Mouse (Mus musculus) heart, embryonic 15.5 days (tissue): ENCODE data around the gene Tm2d1. TPM values are rescaled to one million over a fixed set of nuclear protein-coding genes. Genes with fewer than 3 reads are reported as not detected.
A peak's percentile ranks its signal among the peaks of the same experiment; 100 is the strongest.

ENCODE experiments used
- ATAC-seq: fragments of 200-750 bp; cut with Nextera tagmentation; replicated peaks from 2 replicates; pipeline ENCODE4 v1.8.0; 2017; ENCODE audit warnings: low read depth, moderate TSS enrichment; ENCODE audit not compliant: insufficient number of reproducible peaks, insufficient read depth, low FRiP score
- H3K27ac ChIP-seq: fragments of 300-500 bp; sonication (generic); 2 replicates; pipeline ENCODE4 v1.5.1; 2015; ENCODE audit warnings: mild to moderate bottlenecking, inconsistent platforms
- H3K27me3 ChIP-seq: fragments of 300-500 bp; sonication (generic); 2 replicates; pipeline ENCODE4 v1.6.1; 2015; ENCODE audit warnings: inconsistent platforms
- H3K36me3 ChIP-seq: fragments of 300-500 bp; sonication (generic); 2 replicates; pipeline ENCODE4 v1.6.1; 2015; ENCODE audit warnings: mild to moderate bottlenecking, inconsistent platforms
- H3K4me1 ChIP-seq: fragments of 300-500 bp; sonication (generic); replicated peaks from 2 replicates; pipeline ENCODE4 v1.6.1; 2015; ENCODE audit warnings: inconsistent platforms
- H3K4me2 ChIP-seq: fragments of 300-500 bp; sonication (generic); 2 replicates; pipeline ENCODE4 v1.6.1; 2015; ENCODE audit warnings: inconsistent platforms, mild to moderate bottlenecking, moderate library complexity
- H3K4me3 ChIP-seq: fragments of 300-500 bp; sonication (generic); 2 replicates; pipeline ENCODE4 v1.5.1; 2015; ENCODE audit warnings: mild to moderate bottlenecking, inconsistent platforms
- H3K9ac ChIP-seq: fragments of 300-500 bp; sonication (generic); 2 replicates; pipeline ENCODE4 v1.6.1; 2015; ENCODE audit warnings: mild to moderate bottlenecking, inconsistent platforms
- H3K9me3 ChIP-seq: fragments of 300-500 bp; sonication (generic); replicated peaks from 2 replicates; pipeline ENCODE4 v1.6.1; 2016; ENCODE audit warnings: inconsistent platforms
- WGBS: fragments of 180-500 bp; shearing (Covaris S2); methylation state at CpG from one replicate; pipeline ENCODE4 v1.1.7; 2015; ENCODE audit warnings: mixed read lengths; 5-methylcytosine and 5-hydroxymethylcytosine counted together
- polyA plus RNA-seq: library from polyadenylated mRNA; unstranded; fragments of >200 nt; fragmentation: Nextera tagmentation; extraction: Ambion mirVana; gene quantifications from 2 replicates; pipeline ENCODE4 v1.2.1, GENCODE M21; 2015

Tm2d1 gene
- polyA plus RNA-seq, 1 experiment from 2014 or later, result 112 TPM

- Histone ChIP-seq H3K27ac (peak overlapping the region; percentile 85), H3K4me3 (peak overlapping the region; percentile 48), H3K27me3 (no peaks in the 10 kb centered on the region), H3K36me3 (no peaks in the 10 kb centered on the region), H3K4me1 (peaks cover 14% of the 10 kb centered on the region), H3K9me3 (0 out of 2 replicates have a peak, but pooled peaks cover 5% of the 10 kb centered on the region), H3K4me2 (peak overlapping the region; percentile 78), H3K9ac (peak overlapping the region; percentile 59)
- 0 out of 2 replicates have a peak, but pooled peaks have one; percentile 36 for ATAC-seq
- 3% methylated on average over 18 of the region's 18 CpGs for WGBS
These were observed 61.6 kb downstream of the Tm2d1 start for GRCm38 (mm10) chr4:98321371-98322111.

GRCm38 (mm10) chr4:98318769-98319168 lies 64.3 kb downstream of the Tm2d1 start:
- Histone ChIP-seq H3K4me3 (no peak overlapping the region), H3K36me3 (no peaks in the 10 kb centered on the region), H3K9me3 (no peaks in the 10 kb centered on the region), H3K4me2 (no peak overlapping the region), H3K27me3 (no peaks in the 10 kb centered on the region), H3K9ac (no peak overlapping the region), H3K4me1 (peaks cover 14% of the 10 kb centered on the region), H3K27ac (0 out of 2 replicates have a peak overlapping the region, but pooled peaks have one; percentile 39)
- WGBS, result 57% methylated on average over 3 of the region's 3 CpGs
- no peak for ATAC-seq

GRCm38 (mm10) chr4:98317149-98317548 lies 66.0 kb downstream of the Tm2d1 start:
- no peaks in the 10 kb centered on the region for H3K36me3 ChIP-seq
- H3K9ac ChIP-seq, result no peak overlapping the region
- H3K4me1 ChIP-seq, result peaks cover 12% of the 10 kb centered on the region
- no peak overlapping the region for H3K4me3 ChIP-seq
- WGBS, result 88% methylated on average over 2 of the region's 2 CpGs
- ATAC-seq, result no peak
- H3K27ac ChIP-seq, result no peak overlapping the region
- H3K27me3 ChIP-seq, result no peaks in the 10 kb centered on the region
- H3K9me3 ChIP-seq, result no peaks in the 10 kb centered on the region
- no peak overlapping the region for H3K4me2 ChIP-seq

Other genes starting within 250 kb of the Tm2d1 start
- 5.9 and 10.4 TPM in 2 replicates for gene Patj, start 12.5 kb upstream of the Tm2d1 start, polyA plus RNA-seq